Mouse (Mus musculus) neural tube, embryonic 13.5 days (tissue): Measurements from ENCODE around the gene Prkce. TPM values are rescaled to one million over a fixed set of nuclear protein-coding genes. Genes with fewer than 3 reads are reported as not detected.

Experiments
- ATAC-seq: fragments of 200-750 bp; cut with Nextera tagmentation; 2 replicates; pipeline ENCODE4 v1.8.0; 2017; ENCODE audit warnings: low read depth, mild to moderate bottlenecking, moderate TSS enrichment, moderate library complexity
- H3K27ac ChIP-seq: fragments of 300-500 bp; sonication (generic); replicated peaks from 2 replicates; pipeline ENCODE4 v1.5.1; 2015; ENCODE audit warnings: moderate library complexity, mild to moderate bottlenecking, inconsistent platforms
- H3K27me3 ChIP-seq: fragments of 300-500 bp; sonication (generic); 2 replicates; pipeline ENCODE4 v1.6.1; 2015; ENCODE audit warnings: mild to moderate bottlenecking, inconsistent platforms
- H3K36me3 ChIP-seq: fragments of 300-500 bp; sonication (generic); 2 replicates; pipeline ENCODE4 v1.6.1; 2015; ENCODE audit warnings: mild to moderate bottlenecking, inconsistent platforms
- H3K4me1 ChIP-seq: fragments of 300-500 bp; sonication (generic); replicated peaks from 2 replicates; pipeline ENCODE4 v1.6.1; 2015; ENCODE audit warnings: inconsistent platforms
- H3K4me2 ChIP-seq: fragments of 300-500 bp; sonication (generic); 2 replicates; pipeline ENCODE4 v1.6.1; 2015; ENCODE audit warnings: inconsistent platforms, mild to moderate bottlenecking, moderate library complexity
- H3K4me3 ChIP-seq: fragments of 300-500 bp; sonication (generic); 2 replicates; pipeline ENCODE4 v1.5.1; 2015; ENCODE audit warnings: mild to moderate bottlenecking, inconsistent platforms
- H3K9ac ChIP-seq: fragments of 300-500 bp; sonication (generic); 2 replicates; pipeline ENCODE4 v1.6.1; 2015; ENCODE audit warnings: moderate library complexity, mild to moderate bottlenecking, inconsistent platforms
- H3K9me3 ChIP-seq: fragments of 300-500 bp; sonication (generic); 2 replicates; pipeline ENCODE4 v1.6.1; 2016; ENCODE audit warnings: inconsistent platforms
- WGBS: fragments of 180-500 bp; shearing (Covaris S2); methylation state at CpG from one replicate; pipeline ENCODE4 v1.1.7; 2015; 5-methylcytosine and 5-hydroxymethylcytosine counted together
- polyA plus RNA-seq: library from polyadenylated mRNA; unstranded; fragments of >200 nt; fragmentation: Nextera tagmentation; extraction: Ambion mirVana; gene quantifications from 2 replicates; pipeline ENCODE4 v1.2.1, GENCODE M21; 2015

Gene Prkce
- polyA plus RNA-seq, 1 experiment from 2014 or later: 27.7 TPM

- no peaks in the 10 kb centered on the region for H3K9me3 ChIP-seq
- no peak overlapping the region for H3K4me2 ChIP-seq
- H3K4me1 ChIP-seq: peaks cover 43% of the 10 kb centered on the region
- no peak for ATAC-seq
- H3K4me3 ChIP-seq: no peak overlapping the region
- no peak overlapping the region for H3K27ac ChIP-seq
- WGBS: 89% methylated on average over 6 of the region's 6 CpGs
- H3K36me3 ChIP-seq: no peaks in the 10 kb centered on the region
- no peaks in the 10 kb centered on the region for H3K27me3 ChIP-seq
- no peak overlapping the region for H3K9ac ChIP-seq
Measured at GRCm38 (mm10) chr17:86376389-86376788, 208.8 kb downstream of the Prkce start.

GRCm38 (mm10) chr17:86377863-86378262 is 210.3 kb downstream of the Prkce start:
- ATAC-seq: peak; percentile 33; the same call in 1 of the 2 replicates
- no peaks in the 10 kb centered on the region for H3K36me3 ChIP-seq
- H3K4me3 ChIP-seq: no peak overlapping the region
- H3K27ac ChIP-seq: peak overlapping the region; percentile 78
- WGBS: 53% methylated on average over 9 of the region's 9 CpGs
- no peaks in the 10 kb centered on the region for H3K9me3 ChIP-seq
- no peaks in the 10 kb centered on the region for H3K27me3 ChIP-seq
- H3K9ac ChIP-seq: no peak overlapping the region
- H3K4me1 ChIP-seq: peaks cover 39% of the 10 kb centered on the region
- no peak overlapping the region for H3K4me2 ChIP-seq

DNA sequence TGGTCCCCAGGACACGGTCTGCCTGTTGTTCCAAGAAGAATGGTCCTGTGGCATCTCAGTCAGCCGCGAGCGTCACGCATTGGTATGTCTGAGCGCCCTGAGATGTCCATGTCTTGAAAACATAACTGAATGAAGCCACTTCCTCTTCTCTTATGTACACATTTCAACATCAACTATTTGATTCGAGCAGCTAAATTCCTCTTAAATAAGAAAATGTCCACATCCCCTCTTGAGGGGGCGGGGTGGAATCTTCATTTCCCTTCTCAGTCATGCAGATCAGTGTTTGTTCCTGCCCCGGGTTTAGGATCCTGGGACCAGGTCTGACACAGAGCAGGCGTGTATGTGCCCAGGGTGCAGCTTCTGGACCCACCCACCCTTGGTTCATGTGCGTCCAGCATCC is 211.0 kb downstream of the Prkce start:
- Histone ChIP-seq H3K9me3 (no peaks in the 10 kb centered on the region), H3K4me1 (peaks cover 39% of the 10 kb centered on the region), H3K36me3 (no peaks in the 10 kb centered on the region), H3K4me3 (no peak overlapping the region), H3K4me2 (no peak overlapping the region), H3K9ac (no peak overlapping the region), H3K27me3 (no peaks in the 10 kb centered on the region), H3K27ac (peak overlapping the region; percentile 78)
- ATAC-seq: no peak
- 84% methylated on average over 11 of the region's 11 CpGs for WGBS

DNA sequence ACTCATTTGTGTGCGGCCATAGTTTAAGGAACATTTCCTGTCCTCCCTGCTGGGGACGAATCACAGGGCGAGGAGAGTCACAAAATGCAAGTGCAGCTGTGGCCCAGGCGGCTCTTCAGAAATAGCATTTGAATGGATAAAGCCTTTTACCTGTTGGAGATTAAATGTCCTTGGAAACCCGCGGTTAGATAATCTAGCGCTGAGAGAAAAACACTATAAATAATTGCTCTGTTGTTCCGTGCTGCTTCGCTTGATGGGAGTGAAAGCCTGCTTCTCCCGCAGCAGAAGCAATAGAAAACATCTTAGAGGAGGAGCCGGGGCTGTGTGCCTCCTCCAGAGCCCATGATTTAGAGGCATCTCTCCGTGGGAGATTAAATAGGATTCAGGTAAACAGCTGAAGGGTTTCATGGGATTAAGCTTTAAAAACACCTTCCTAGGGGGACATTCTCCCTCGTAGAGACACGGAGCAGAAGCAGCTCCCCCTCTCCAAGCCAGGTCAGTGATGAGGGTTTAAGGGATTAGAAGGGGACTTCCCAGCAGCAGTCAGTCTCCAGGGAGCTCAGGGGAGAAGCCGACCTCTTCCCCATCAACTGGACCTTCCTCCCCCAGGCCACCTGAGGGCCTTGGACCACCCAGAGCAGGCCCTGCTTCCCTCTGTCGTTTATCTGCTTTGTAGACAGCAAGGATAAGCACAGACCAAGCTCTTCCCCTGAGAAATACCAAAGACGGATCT is 212.0 kb downstream of the Prkce start:
- peak overlapping the region; percentile 78 for H3K27ac ChIP-seq
- no peaks in the 10 kb centered on the region for H3K9me3 ChIP-seq
- no peaks in the 10 kb centered on the region for H3K36me3 ChIP-seq
- WGBS: 8% methylated on average over 17 of the region's 17 CpGs
- no peaks in the 10 kb centered on the region for H3K27me3 ChIP-seq
- ATAC-seq: peak; percentile 33; the same call in 1 of the 2 replicates
- peaks cover 39% of the 10 kb centered on the region for H3K4me1 ChIP-seq
- peak overlapping the region; percentile 17 for H3K4me2 ChIP-seq
- H3K4me3 ChIP-seq: no peak overlapping the region
- H3K9ac ChIP-seq: peak overlapping the region; percentile 23; the same call in 1 of the 2 replicates

GRCm38 (mm10) chr17:86381464-86381863 is 213.9 kb downstream of the Prkce start:
- no peaks in the 10 kb centered on the region for H3K36me3 ChIP-seq
- peaks cover 39% of the 10 kb centered on the region for H3K4me1 ChIP-seq
- no peak overlapping the region for H3K4me2 ChIP-seq
- ATAC-seq: no peak
- WGBS: 84% methylated on average over 9 of the region's 9 CpGs
- no peak overlapping the region for H3K27ac ChIP-seq
- no peak overlapping the region for H3K9ac ChIP-seq
- H3K9me3 ChIP-seq: no peaks in the 10 kb centered on the region
- no peak overlapping the region for H3K4me3 ChIP-seq
- no peaks in the 10 kb centered on the region for H3K27me3 ChIP-seq

- Histone ChIP-seq H3K4me1 (peaks cover 28% of the 10 kb centered on the region), H3K27ac (no peak overlapping the region), H3K9ac (no peak overlapping the region), H3K4me2 (no peak overlapping the region), H3K4me3 (no peak overlapping the region), H3K27me3 (no peaks in the 10 kb centered on the region), H3K36me3 (no peaks in the 10 kb centered on the region), H3K9me3 (no peaks in the 10 kb centered on the region)
- 50% methylated on average over 2 of the region's 2 CpGs for WGBS
- ATAC-seq: no peak
Measured at GRCm38 (mm10) chr17:86382885-86383284, 215.3 kb downstream of the Prkce start.

GRCm38 (mm10) chr17:86383699-86384572 is 216.4 kb downstream of the Prkce start:
- peaks cover 19% of the 10 kb centered on the region for H3K4me1 ChIP-seq
- no peak overlapping the region for H3K4me3 ChIP-seq
- no peak for ATAC-seq
- H3K9ac ChIP-seq: no peak overlapping the region
- WGBS: 82% methylated on average over 18 of the region's 18 CpGs
- no peaks in the 10 kb centered on the region for H3K27me3 ChIP-seq
- no peak overlapping the region for H3K27ac ChIP-seq
- H3K36me3 ChIP-seq: no peaks in the 10 kb centered on the region
- H3K9me3 ChIP-seq: no peaks in the 10 kb centered on the region
- no peak overlapping the region for H3K4me2 ChIP-seq

DNA sequence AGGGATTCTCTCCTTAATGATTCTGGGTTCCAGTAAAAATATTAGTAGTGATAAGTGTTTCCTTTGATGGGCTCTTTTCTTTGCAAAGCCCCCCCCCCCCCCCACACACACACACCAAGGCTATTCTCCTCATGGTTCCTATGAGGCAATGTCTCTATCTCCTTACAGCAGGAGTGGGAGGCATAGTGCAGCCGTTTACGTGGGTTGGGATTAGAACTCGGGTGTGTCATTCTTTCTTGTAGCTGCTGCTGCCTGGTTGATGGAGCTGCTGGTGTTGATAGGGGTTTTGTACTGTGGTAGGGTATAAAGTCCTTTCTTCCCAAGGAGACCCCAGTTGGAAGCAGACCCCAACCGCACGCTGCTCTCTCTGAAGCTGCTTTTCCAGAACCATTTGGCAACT is 224.9 kb downstream of the Prkce start:
- H3K4me3 ChIP-seq: no peak overlapping the region
- H3K4me1 ChIP-seq: peaks cover 9% of the 10 kb centered on the region
- H3K36me3 ChIP-seq: no peaks in the 10 kb centered on the region
- H3K27ac ChIP-seq: no peak overlapping the region
- H3K9me3 ChIP-seq: no peaks in the 10 kb centered on the region
- H3K9ac ChIP-seq: no peak overlapping the region
- WGBS: 91% methylated on average over 5 of the region's 5 CpGs
- ATAC-seq: no peak
- H3K4me2 ChIP-seq: no peak overlapping the region
- no peaks in the 10 kb centered on the region for H3K27me3 ChIP-seq

DNA sequence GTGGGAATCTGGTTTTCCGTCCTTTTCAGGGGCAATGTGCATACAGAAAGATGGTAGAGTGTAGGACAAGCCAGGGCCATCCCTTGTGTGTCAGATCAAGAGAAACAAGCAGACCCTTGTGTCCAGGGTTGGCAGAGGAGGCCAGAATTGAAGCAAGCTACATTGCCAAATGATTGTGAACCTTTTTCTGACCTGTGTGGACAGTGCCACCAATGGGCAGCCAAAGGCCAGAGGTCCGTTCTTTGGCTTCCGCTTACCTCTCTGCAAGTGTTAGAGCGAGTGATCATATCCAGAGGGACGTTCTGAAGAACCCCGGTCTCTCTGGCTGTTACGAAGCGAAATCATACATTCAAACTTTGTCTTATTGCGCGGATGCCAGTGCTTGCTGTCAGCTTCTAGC is 225.6 kb downstream of the Prkce start:
- Histone ChIP-seq H3K4me3 (no peak overlapping the region), H3K4me2 (no peak overlapping the region), H3K9me3 (no peaks in the 10 kb centered on the region), H3K9ac (no peak overlapping the region), H3K27me3 (no peaks in the 10 kb centered on the region), H3K36me3 (no peaks in the 10 kb centered on the region), H3K27ac (no peak overlapping the region), H3K4me1 (peaks cover 9% of the 10 kb centered on the region)
- 95% methylated on average over 10 of the region's 10 CpGs for WGBS
- no peak for ATAC-seq

DNA sequence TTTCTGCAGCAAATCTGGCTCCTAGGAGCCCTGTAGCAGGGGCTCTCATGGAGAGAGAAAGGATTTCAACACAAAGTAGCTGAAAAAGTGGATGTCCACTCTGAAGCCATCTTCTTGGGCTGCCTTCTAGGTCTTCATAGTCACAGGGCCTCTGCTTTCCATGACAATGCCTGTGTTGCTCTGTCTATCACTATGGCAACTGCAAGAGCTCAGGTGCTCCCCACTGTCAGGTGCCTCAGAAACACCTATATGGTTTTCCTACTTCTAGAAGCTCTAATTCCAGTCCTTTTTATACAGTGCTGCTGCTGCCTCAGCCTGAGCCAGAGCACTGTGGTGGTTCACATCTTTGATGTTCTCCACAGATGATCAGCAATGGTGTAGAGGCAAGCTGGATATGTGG is 229.5 kb downstream of the Prkce start:
- no peaks in the 10 kb centered on the region for H3K36me3 ChIP-seq
- no peak for ATAC-seq
- H3K9me3 ChIP-seq: no peaks in the 10 kb centered on the region
- H3K27ac ChIP-seq: no peak overlapping the region
- H3K4me3 ChIP-seq: no peak overlapping the region
- no peaks in the 10 kb centered on the region; the same call in 1 of the 2 replicates for H3K4me1 ChIP-seq
- H3K9ac ChIP-seq: no peak overlapping the region
- no peaks in the 10 kb centered on the region for H3K27me3 ChIP-seq
- H3K4me2 ChIP-seq: no peak overlapping the region

- ATAC-seq: no peak
- Histone ChIP-seq H3K9ac (no peak overlapping the region), H3K4me3 (no peak overlapping the region), H3K9me3 (no peaks in the 10 kb centered on the region), H3K27me3 (no peaks in the 10 kb centered on the region), H3K27ac (no peak overlapping the region), H3K4me2 (no peak overlapping the region), H3K36me3 (no peaks in the 10 kb centered on the region), H3K4me1 (no peaks in the 10 kb centered on the region; the same call in 1 of the 2 replicates)
- WGBS: 86% methylated on average over 5 of the region's 5 CpGs
Measured at GRCm38 (mm10) chr17:86397647-86398046, 230.1 kb downstream of the Prkce start.

DNA sequence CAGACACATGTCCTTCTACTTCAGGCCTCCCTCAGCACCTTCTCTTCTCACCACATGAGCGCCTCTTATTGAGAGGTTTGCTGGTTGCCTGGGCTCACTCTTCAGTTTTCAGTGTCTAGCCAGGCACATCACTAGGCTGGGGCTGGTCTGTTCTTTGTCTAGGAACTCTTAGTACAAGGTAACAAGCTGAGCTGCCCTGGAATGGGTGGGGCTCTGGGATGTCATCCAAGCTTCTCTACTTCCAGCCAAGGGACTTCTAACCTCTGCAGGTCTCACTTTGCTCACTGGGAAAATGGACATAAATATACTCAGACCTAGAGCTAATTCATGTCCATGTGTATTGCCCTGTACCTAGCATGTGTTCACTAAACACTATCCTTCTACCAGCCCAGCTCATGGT is 230.6 kb downstream of the Prkce start:
- no peak overlapping the region for H3K4me2 ChIP-seq
- H3K27me3 ChIP-seq: no peaks in the 10 kb centered on the region
- no peak overlapping the region for H3K4me3 ChIP-seq
- 90% methylated on average over 1 of the region's 1 CpGs for WGBS
- H3K4me1 ChIP-seq: no peaks in the 10 kb centered on the region; the same call in 1 of the 2 replicates
- H3K36me3 ChIP-seq: no peaks in the 10 kb centered on the region
- H3K9ac ChIP-seq: no peak overlapping the region
- H3K27ac ChIP-seq: no peak overlapping the region
- no peak for ATAC-seq
- no peaks in the 10 kb centered on the region for H3K9me3 ChIP-seq
